Mouse (Mus musculus) erythroblast, embryonic 14.5 days (primary cell): ENCODE data around the gene Gm498. TPM values are rescaled to one million over a fixed set of nuclear protein-coding genes. Genes with fewer than 3 reads are reported as not detected.

Experiments
- H3K27me3 ChIP-seq: 2 replicates; pipeline ENCODE4 v1.6.1; 2012; ENCODE audit warnings: inconsistent platforms; ENCODE audit not compliant: control insufficient read depth
- H3K36me3 ChIP-seq: 2 replicates; pipeline ENCODE4 v1.6.1; 2012; ENCODE audit warnings: mild to moderate bottlenecking, inconsistent platforms; ENCODE audit not compliant: control insufficient read depth
- H3K4me1 ChIP-seq: 2 replicates; pipeline ENCODE4 v1.6.1; 2012; ENCODE audit warnings: inconsistent platforms; ENCODE audit not compliant: control insufficient read depth
- H3K4me3 ChIP-seq: replicated peaks from 2 replicates; pipeline ENCODE3; 2012; ENCODE audit warnings: moderate library complexity, mild to moderate bottlenecking, inconsistent platforms
- H3K9me3 ChIP-seq: 2 replicates; pipeline ENCODE4 v1.6.1; 2012; ENCODE audit warnings: low read length, inconsistent platforms, mixed read lengths; ENCODE audit not compliant: control insufficient read depth
- GATA1 ChIP-seq: IDR thresholded peaks from 2 replicates; pipeline ENCODE4 v1.6.1; 2012; ENCODE audit warnings: low read length, inconsistent platforms, mixed read lengths
- TAL1 ChIP-seq: IDR thresholded peaks from 3 replicates; pipeline ENCODE4 v1.6.1; 2012; ENCODE audit warnings: low read length, inconsistent platforms, mixed read lengths
- polyA plus RNA-seq: library from polyadenylated mRNA; stranded (reverse); fragments of >175 nt; gene quantifications from 2 replicates; pipeline ENCODE4 v1.2.3, GENCODE M21; 2012

The Gm498 gene
- polyA plus RNA-seq, 1 experiment: not detected

DNA sequence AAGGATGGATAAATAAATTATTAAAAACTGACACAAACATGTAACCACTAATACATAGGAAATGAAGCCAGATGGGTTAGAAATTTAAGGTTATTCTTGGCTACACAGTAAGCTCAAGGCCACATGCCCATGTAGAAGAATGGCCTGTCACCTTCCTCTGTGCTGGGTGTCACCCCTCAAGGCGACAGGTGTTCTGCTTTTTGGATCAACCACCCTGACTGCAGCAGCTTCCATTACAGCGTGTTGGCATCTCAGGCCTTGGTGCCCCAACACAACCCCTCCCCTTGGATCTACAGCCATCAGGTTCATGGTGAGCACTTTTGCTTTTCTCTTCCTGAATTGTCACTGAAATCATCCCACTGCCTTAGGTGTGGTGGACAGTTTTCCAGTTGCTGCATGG is 34.0 kb upstream of the Gm498 start:
- peaks cover 28% of the 10 kb centered on the region for H3K4me1 ChIP-seq
- H3K4me3 ChIP-seq: no peak overlapping the region
- TF ChIP-seq TAL1 (no peak), GATA1 (no peak)
- no peaks in the 10 kb centered on the region for H3K27me3 ChIP-seq
- H3K36me3 ChIP-seq: peaks cover 12% of the 10 kb centered on the region
- no peaks in the 10 kb centered on the region for H3K9me3 ChIP-seq

DNA sequence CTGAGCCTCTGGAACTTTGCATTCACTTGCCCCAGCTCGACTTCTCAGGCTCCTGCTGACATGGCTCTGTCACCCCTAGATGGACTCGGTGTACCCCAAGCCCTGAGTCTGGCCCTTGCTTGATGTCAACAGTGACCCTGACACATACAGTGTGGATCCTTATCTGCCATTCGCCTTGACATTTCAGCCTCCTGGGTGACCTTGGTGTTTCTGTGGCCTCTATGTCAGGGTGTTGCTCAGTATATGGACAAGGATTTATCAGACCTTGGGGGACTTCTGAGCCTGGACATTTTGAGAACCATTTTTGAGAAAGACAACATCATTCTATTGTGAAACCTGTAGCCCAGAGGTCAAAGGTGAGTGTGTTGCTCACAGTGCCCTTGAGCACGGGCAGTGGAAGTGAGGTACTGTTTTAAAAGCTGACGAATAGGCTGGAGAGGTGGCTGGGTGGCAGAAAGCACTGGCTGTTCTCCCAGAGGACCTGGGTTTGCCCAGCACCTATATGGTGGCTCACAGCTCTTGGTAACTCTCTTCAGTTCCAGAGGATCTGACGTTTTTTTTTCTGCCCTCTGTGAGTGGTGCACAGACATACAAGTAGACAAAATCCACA is 33.0 kb upstream of the Gm498 start:
- Histone ChIP-seq H3K36me3 (peaks cover 21% of the 10 kb centered on the region), H3K4me1 (peaks cover 28% of the 10 kb centered on the region), H3K9me3 (no peaks in the 10 kb centered on the region), H3K27me3 (no peaks in the 10 kb centered on the region), H3K4me3 (no peak overlapping the region)
- TF ChIP-seq TAL1 (no peak), GATA1 (no peak)

DNA sequence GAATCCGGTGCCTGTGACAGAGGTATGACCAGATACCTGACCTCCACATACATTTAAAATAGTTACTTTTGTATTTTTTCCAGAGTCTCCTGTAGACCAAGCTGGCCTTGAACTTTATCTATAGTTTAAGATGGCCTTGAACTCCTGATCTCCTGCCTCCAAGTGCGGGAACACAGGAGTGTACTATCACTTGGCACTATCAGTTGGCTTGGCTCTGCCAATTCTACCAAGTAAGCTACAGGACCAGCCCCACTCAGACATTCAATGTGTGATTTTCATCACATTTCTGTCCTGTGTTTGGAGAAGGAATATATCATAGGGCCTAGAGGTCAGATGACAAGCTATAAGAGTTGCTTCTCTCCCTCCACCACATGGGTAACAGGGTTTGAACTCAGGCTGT is 32.3 kb upstream of the Gm498 start:
- H3K4me1 ChIP-seq: peaks cover 23% of the 10 kb centered on the region
- no peaks in the 10 kb centered on the region for H3K27me3 ChIP-seq
- TF ChIP-seq TAL1: no peak
- TF ChIP-seq GATA1: no peak
- H3K4me3 ChIP-seq: no peak overlapping the region
- H3K36me3 ChIP-seq: peaks cover 23% of the 10 kb centered on the region
- H3K9me3 ChIP-seq: no peaks in the 10 kb centered on the region

DNA sequence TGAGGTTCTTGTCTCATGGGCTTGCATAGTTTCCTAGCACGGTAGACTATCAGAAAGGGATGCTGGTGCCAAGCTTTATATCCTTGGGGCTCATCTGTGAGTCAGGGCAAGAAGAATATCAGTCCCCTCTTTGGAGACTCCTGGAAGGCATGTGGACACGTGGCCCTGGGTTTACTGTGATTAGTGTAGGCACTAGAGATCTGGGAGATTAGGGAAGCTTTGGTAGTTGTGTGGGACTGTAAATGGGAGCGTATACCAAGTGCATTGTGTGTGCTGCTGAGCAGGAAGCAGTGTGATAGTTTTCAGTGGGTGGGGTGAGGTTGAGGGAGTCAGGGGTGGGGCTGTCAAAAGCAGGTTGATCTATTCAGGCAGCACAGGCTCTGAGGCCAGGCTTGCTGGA is 31.7 kb upstream of the Gm498 start:
- Histone ChIP-seq H3K27me3 (no peaks in the 10 kb centered on the region), H3K4me3 (no peak overlapping the region), H3K9me3 (no peaks in the 10 kb centered on the region), H3K36me3 (peaks cover 26% of the 10 kb centered on the region), H3K4me1 (peaks cover 17% of the 10 kb centered on the region)
- TF ChIP-seq TAL1: no peak
- TF ChIP-seq GATA1: no peak; the same call in 1 of the 2 replicates

DNA sequence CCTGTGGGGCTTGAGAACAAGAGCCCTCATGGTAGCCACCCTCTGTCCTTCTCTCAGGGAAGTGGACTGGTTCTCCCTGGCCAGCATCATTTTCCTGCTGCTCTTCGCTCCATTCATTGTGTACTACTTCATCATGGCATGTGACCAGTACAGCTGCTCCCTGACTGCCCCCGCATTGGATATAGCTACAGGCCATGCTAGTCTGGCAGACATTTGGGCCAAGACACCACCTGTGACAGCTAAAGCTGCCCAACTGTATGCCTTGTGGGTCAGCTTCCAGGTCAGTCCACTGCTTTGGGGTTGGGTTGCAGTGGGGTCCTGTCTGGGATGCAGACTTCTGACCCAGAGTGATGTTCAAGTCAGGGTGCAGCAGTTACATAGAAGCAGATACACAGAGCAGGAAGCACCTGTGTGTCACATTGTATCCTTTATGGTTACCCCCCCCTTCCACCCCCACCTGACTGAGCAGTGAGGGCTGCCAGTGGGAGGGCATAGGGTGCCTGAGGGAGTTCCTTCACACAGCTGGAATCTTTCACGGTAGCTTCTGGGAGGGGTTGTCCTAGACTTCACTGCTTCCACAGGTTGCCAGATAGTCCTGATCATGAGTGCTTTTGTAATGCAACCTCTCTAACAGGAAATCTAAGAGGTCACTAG is 28.8 kb upstream of the Gm498 start:
- Histone ChIP-seq H3K36me3 (peaks cover 49% of the 10 kb centered on the region), H3K4me1 (peaks cover 9% of the 10 kb centered on the region), H3K9me3 (no peaks in the 10 kb centered on the region), H3K27me3 (no peaks in the 10 kb centered on the region), H3K4me3 (no peak overlapping the region)
- no peak for TF ChIP-seq TAL1
- TF ChIP-seq GATA1: no peak

DNA sequence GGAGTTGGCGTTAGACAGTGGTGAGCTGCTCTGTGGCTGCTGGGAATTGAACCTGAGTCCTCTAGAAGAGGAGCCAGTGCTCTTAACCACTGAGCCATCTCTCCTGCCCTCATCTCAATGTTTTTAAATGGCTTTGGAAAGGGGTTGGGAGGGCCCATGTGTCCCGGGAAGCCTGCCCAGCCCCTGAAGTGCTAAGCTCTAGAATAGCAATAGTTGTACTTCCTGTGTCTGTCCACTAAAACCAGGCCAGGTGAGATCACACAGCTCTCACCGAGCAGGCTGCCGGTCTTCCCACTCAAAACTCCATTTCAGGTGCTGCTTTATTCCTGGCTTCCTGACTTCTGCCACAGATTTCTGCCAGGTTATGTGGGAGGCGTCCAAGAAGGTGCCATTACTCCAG is 26.5 kb upstream of the Gm498 start:
- H3K4me3 ChIP-seq: no peak overlapping the region
- H3K36me3 ChIP-seq: peaks cover 69% of the 10 kb centered on the region
- H3K27me3 ChIP-seq: no peaks in the 10 kb centered on the region
- peaks cover 3% of the 10 kb centered on the region; the same call in 1 of the 2 replicates for H3K9me3 ChIP-seq
- H3K4me1 ChIP-seq: peaks cover 5% of the 10 kb centered on the region
- no peak for TF ChIP-seq GATA1
- TF ChIP-seq TAL1: no peak

DNA sequence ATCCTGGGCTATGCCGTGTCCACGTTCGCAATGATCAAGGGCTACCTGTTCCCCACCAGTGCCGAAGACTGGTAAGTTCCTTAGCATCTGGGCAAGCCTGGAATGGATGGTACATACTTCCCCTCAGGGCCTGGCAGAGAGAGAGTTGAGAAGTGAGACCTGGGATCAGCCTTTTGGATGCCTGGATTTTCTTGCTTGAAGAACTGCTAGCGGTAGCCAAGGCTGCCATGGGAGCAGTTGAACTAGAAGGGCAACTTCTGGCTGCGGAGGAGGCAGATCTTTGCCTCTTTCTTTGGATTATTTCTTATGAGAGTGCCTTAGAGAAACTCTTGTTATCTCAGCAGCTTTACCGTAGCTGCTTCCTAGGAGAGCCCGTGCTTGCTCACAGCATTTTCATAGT is 25.3 kb upstream of the Gm498 start:
- peaks cover 80% of the 10 kb centered on the region for H3K36me3 ChIP-seq
- H3K9me3 ChIP-seq: peaks cover 3% of the 10 kb centered on the region; the same call in 1 of the 2 replicates
- H3K4me3 ChIP-seq: no peak overlapping the region
- H3K4me1 ChIP-seq: no peaks in the 10 kb centered on the region
- H3K27me3 ChIP-seq: no peaks in the 10 kb centered on the region
- TF ChIP-seq GATA1: no peak
- TF ChIP-seq TAL1: no peak

DNA sequence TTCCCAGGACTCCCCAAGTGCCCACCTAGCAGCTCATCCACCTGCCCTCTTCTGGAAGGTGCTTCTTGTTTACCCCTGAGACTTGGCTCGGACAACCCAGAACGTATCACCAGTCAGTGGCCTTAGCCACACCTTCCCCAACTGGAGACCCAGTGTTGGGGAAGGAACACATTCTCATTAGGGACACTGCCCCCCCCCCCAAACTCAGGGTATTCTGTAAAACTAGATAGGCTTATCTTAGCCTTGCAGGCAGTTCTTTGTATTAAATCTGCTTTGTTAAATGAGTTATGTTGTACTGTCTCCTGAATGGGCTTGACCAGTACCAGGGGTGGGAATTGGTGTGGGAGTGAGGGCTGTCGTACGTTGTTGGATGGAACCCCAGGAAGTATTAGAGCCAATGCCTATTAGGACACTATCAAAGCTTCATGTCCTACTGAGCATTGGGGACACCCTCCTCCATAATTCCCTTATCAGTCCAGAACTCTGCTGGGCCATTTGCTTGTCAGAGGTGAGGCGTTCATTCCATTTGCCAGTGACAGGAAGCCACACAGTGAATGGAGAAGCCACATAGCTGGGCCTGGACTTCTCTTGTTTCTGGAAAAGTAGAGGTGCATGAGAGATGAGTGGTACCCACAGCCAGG is 18.4 kb upstream of the Gm498 start:
- H3K9me3 ChIP-seq: peaks cover 3% of the 10 kb centered on the region; the same call in 1 of the 2 replicates
- H3K4me1 ChIP-seq: peaks cover 3% of the 10 kb centered on the region; the same call in 1 of the 2 replicates
- peaks cover 40% of the 10 kb centered on the region for H3K36me3 ChIP-seq
- H3K27me3 ChIP-seq: no peaks in the 10 kb centered on the region
- H3K4me3 ChIP-seq: no peak overlapping the region
- TF ChIP-seq GATA1: no peak
- no peak for TF ChIP-seq TAL1

DNA sequence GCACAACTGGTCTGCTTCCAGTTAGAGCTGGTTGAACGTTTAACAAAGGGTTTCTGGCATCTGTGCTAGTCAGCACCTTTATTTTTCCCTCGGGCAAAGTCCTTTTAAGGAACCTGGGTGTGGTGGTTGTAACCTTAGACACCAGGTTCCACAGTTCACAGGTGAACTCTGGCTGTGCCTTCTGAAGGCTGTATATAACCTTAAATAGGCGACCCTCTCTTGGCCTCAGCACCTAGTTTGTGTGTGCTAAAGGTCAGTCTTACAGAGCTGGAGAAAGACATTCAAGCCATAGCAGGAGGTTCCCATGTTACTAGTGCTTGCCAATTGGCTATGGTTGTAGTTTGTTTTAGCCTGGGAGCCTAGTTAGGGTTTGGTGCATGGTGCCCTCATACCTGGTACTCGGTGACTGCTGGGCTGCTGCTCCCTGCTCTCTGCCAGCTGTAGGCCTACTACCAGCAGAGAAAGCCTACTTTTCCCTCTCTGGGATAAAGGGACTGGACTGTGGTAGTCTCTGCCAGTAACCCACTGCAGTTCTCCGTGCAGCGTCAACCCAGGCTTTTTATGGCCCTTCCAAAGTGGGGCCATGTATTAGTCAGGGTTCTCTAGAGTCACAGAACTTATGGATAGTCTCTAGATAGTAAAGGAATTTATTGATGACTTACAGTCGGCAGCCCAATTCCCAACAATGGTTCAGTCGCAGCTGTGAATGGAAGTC is 17.7 kb upstream of the Gm498 start:
- Histone ChIP-seq H3K4me1 (peaks cover 3% of the 10 kb centered on the region; the same call in 1 of the 2 replicates), H3K4me3 (no peak overlapping the region), H3K9me3 (no peaks in the 10 kb centered on the region), H3K27me3 (no peaks in the 10 kb centered on the region), H3K36me3 (peaks cover 34% of the 10 kb centered on the region)
- TF ChIP-seq TAL1: no peak
- TF ChIP-seq GATA1: no peak
